ENCODE assay signal across 17 mouse cellular contexts in genomic region chr1:184076065-184076464, GRCm38 (mm10). TPM values are rescaled to one million over a fixed set of nuclear protein-coding genes. Genes with fewer than 3 reads are reported as not detected.
DNase-seq lines count a peak whose midpoint lies in the region; ATAC-seq and TF ChIP-seq lines count a peak whose summit lies in the region.
"Had no signal": no experiment of that assay in that cellular context is flagged by ENCODE, and none has a peak within 500 bp of the region (broad histone marks: within the 10 kb centered on the region; RNA-seq: fewer than 3 reads in every experiment).

No protein-coding gene starts in this region.

- H3K4me3 ChIP-seq in heart, embryonic 13.5 days = no peak overlapping the region
- no peak overlapping the region for H3K4me3 ChIP-seq in heart, embryonic 12.5 days
- H3K4me3 ChIP-seq in lung, embryonic 14.5 days (ENCODE audit: low read depth, low read length) = no peak overlapping the region
- H3K4me3 ChIP-seq in lung, adult 2 months (replicated peaks; ENCODE audit: extremely low read depth, low read depth, low read length) = no peak overlapping the region
- H3K4me3 ChIP-seq in intestine, embryonic 15.5 days (replicated peaks) = no peak overlapping the region
- H3K4me3 ChIP-seq: embryonic facial prominence, embryonic 15.5 days; hindbrain, embryonic 12.5 days; midbrain, embryonic 10.5 days had no signal

- peaks cover 41% of the 10 kb centered on the region for H3K36me3 ChIP-seq in heart, embryonic 13.5 days
- peaks cover 32% of the 10 kb centered on the region for H3K36me3 ChIP-seq in heart, embryonic 12.5 days
- 0 out of 2 replicates have a peak, but pooled peaks cover 4% of the 10 kb centered on the region for H3K36me3 ChIP-seq in lung, embryonic 14.5 days (ENCODE audit: insufficient read depth)
- peaks cover 4% of the 10 kb centered on the region for H3K36me3 ChIP-seq in intestine, embryonic 15.5 days

- no peak overlapping the region for H3K4me2 ChIP-seq in heart, embryonic 13.5 days
- H3K4me2 ChIP-seq in heart, embryonic 12.5 days = no peak overlapping the region
- no peak overlapping the region for H3K4me2 ChIP-seq in lung, embryonic 14.5 days
- no peak overlapping the region for H3K4me2 ChIP-seq in intestine, embryonic 15.5 days (replicated peaks)
- H3K4me2 ChIP-seq: embryonic facial prominence, embryonic 15.5 days; hindbrain, embryonic 12.5 days had no signal

- TF ChIP-seq POLR2A in lung, adult 2 months (IDR thresholded peaks at IDR 0.05; ENCODE audit: borderline replicate concordance, extremely low read depth, low read depth, low read length) = no peak

- H3K9me3 ChIP-seq in heart, embryonic 13.5 days = no peaks in the 10 kb centered on the region
- H3K9me3 ChIP-seq in heart, embryonic 12.5 days (replicated peaks) = no peaks in the 10 kb centered on the region
- H3K9me3 ChIP-seq in lung, embryonic 14.5 days (ENCODE audit: low read depth, low read length) = no peaks in the 10 kb centered on the region
- no peaks in the 10 kb centered on the region for H3K9me3 ChIP-seq in intestine, embryonic 15.5 days
- H3K9me3 ChIP-seq: embryonic facial prominence, embryonic 15.5 days; hindbrain, embryonic 12.5 days; midbrain, embryonic 10.5 days had no signal

- 0 out of 2 replicates have a peak overlapping the region, but pooled peaks have one; percentile 28 for H3K27ac ChIP-seq in heart, embryonic 13.5 days (replicated peaks)
- no peak overlapping the region for H3K27ac ChIP-seq in heart, embryonic 12.5 days (ENCODE audit: poor library complexity, severe bottlenecking)
- peak overlapping the region; percentile 27; the same call in 1 of the 2 replicates for H3K27ac ChIP-seq in lung, embryonic 14.5 days (ENCODE audit: low read depth)
- H3K27ac ChIP-seq in intestine, embryonic 15.5 days = peak overlapping the region; percentile 40; the same call in 1 of the 2 replicates
- H3K27ac ChIP-seq: embryonic facial prominence, embryonic 15.5 days; hindbrain, embryonic 12.5 days; midbrain, embryonic 10.5 days had no signal

- 65% methylated on average over 6 of the region's 6 CpGs for WGBS in heart, embryonic 13.5 days
- 80% methylated on average over 6 of the region's 6 CpGs for WGBS in heart, embryonic 12.5 days
- 47% methylated on average over 6 of the region's 6 CpGs for WGBS in lung, embryonic 14.5 days
- WGBS in lung, adult 2 months = 65% methylated on average over 6 of the region's 6 CpGs
- WGBS in intestine, embryonic 15.5 days = 44% methylated on average over 6 of the region's 6 CpGs

- TF ChIP-seq CTCF in lung, embryonic 14.5 days (IDR thresholded peaks at IDR 0.05; ENCODE audit: low read depth) = no peak
- TF ChIP-seq CTCF in lung, adult 2 months (IDR thresholded peaks at IDR 0.05; ENCODE audit: insufficient read depth, low read length) = no peak

- no peaks in the 10 kb centered on the region for H3K27me3 ChIP-seq in heart, embryonic 13.5 days (replicated peaks)
- H3K27me3 ChIP-seq in heart, embryonic 12.5 days (replicated peaks) = no peaks in the 10 kb centered on the region
- H3K27me3 ChIP-seq in lung, embryonic 14.5 days (ENCODE audit: insufficient read depth, low read length) = no peaks in the 10 kb centered on the region
- H3K27me3 ChIP-seq in intestine, embryonic 15.5 days (replicated peaks) = no peaks in the 10 kb centered on the region
- H3K27me3 ChIP-seq: embryonic facial prominence, embryonic 15.5 days; hindbrain, embryonic 12.5 days had no signal

- DNase-seq in lung, embryonic 14.5 days = peak; percentile 39
- no peak for DNase-seq in lung, adult 2 months
- DNase-seq in NIH3T3 (ENCODE audit: low read depth) = peak; percentile 68
- DNase-seq: adrenal gland, postnatal 25 days; cerebellum, adult 8-10 months; cerebellum, postnatal 36 days; embryo, embryonic 11 days; kidney, adult 8-10 months; left cerebral cortex, postnatal 4 days had no signal

- H3K9ac ChIP-seq in heart, embryonic 13.5 days = no peak overlapping the region
- H3K9ac ChIP-seq in heart, embryonic 12.5 days = no peak overlapping the region
- H3K9ac ChIP-seq in lung, embryonic 14.5 days = no peak overlapping the region
- no peak overlapping the region for H3K9ac ChIP-seq in intestine, embryonic 15.5 days
- H3K9ac ChIP-seq: embryonic facial prominence, embryonic 15.5 days; hindbrain, embryonic 12.5 days had no signal

- peaks cover 19% of the 10 kb centered on the region for H3K4me1 ChIP-seq in heart, embryonic 13.5 days
- peaks cover 9% of the 10 kb centered on the region for H3K4me1 ChIP-seq in heart, embryonic 12.5 days (replicated peaks)
- 0 out of 2 replicates have a peak, but pooled peaks cover 3% of the 10 kb centered on the region for H3K4me1 ChIP-seq in lung, embryonic 14.5 days (ENCODE audit: insufficient read depth)
- peaks cover 8% of the 10 kb centered on the region; the same call in 1 of the 2 replicates for H3K4me1 ChIP-seq in lung, adult 2 months (ENCODE audit: control insufficient read depth, insufficient read depth, low read length)
- 0 out of 2 replicates have a peak, but pooled peaks cover 5% of the 10 kb centered on the region for H3K4me1 ChIP-seq in intestine, embryonic 15.5 days (replicated peaks)
- H3K4me1 ChIP-seq: hindbrain, embryonic 12.5 days; midbrain, embryonic 10.5 days had no signal

- no peak for ATAC-seq in heart, embryonic 13.5 days (ENCODE audit: extremely low read depth, insufficient number of reproducible peaks, low FRiP score, low TSS enrichment)
- ATAC-seq in heart, embryonic 12.5 days (ENCODE audit: insufficient number of reproducible peaks, low FRiP score) = no peak
- 0 out of 2 replicates have a peak, but pooled peaks have one; percentile 35 for ATAC-seq in lung, embryonic 14.5 days (ENCODE audit: insufficient read depth)
- no peak for ATAC-seq in intestine, embryonic 15.5 days
- ATAC-seq in activated CD4-positive, CD25-positive, alpha-beta regulatory T cell, adult 4 months = no peak
- ATAC-seq: forebrain, embryonic 16.5 days had no signal

RNA-seq across cellular contexts. Expression of gene 1700056E22Rik, which starts 42.0 kb away (rescaled TPM):
- polyA plus RNA-seq in heart, embryonic 13.5 days (2015; fragmentation: Nextera tagmentation; extraction: Ambion mirVana) = 2.4 TPM in 2 replicates
- polyA plus RNA-seq in heart, embryonic 12.5 days (2016; fragmentation: Nextera tagmentation; extraction: Ambion mirVana) = 3.2 and 3.8 TPM in 2 replicates
- polyA plus RNA-seq in lung, embryonic 14.5 days (2014; fragmentation: Nextera tagmentation; extraction: Ambion mirVana) = 0.83 and 1.1 TPM in 2 replicates
- polyA plus RNA-seq in lung, adult 2 months (2012; rRNA removed) = 0.97 and 1.9 TPM in 2 replicates
- polyA plus RNA-seq in intestine, embryonic 15.5 days (2015; fragmentation: Nextera tagmentation; extraction: Ambion mirVana) = 1.2 and 1.7 TPM in 2 replicates
- polyA plus RNA-seq in activated CD4-positive, CD25-positive, alpha-beta regulatory T cell, adult 4 months (2017; shearing (Covaris generic)) = 1 to 10 TPM in 1 of 2 experiments, under 1 TPM in 1; 0.90 to 2.0 TPM
